Mouse (Mus musculus) C2C12 (cell line): ENCODE results near the gene Gm20604.

Experiments
- CEBPB ChIP-seq: IDR thresholded peaks from one replicate; pipeline ENCODE4 v1.6.1; 2011; ENCODE audit warnings: low read depth, mild to moderate bottlenecking, control low read depth, moderate library complexity
- CTCF ChIP-seq: IDR thresholded peaks from one replicate; pipeline ENCODE4 v1.5.1; 2011; ENCODE audit not compliant: control insufficient read depth, insufficient read depth, insufficient read length
- FOSL1 ChIP-seq: IDR thresholded peaks from one replicate; pipeline ENCODE4 v1.8.0; 2011; ENCODE audit warnings: mild to moderate bottlenecking, low read length; ENCODE audit not compliant: poor library complexity, insufficient read depth, severe bottlenecking
- MAX ChIP-seq: IDR thresholded peaks from one replicate; pipeline ENCODE4 v1.6.1; 2011; ENCODE audit warnings: mild to moderate bottlenecking, control low read depth
- MYOD1 ChIP-seq: IDR thresholded peaks from one replicate; pipeline ENCODE4 v1.6.1; 2011; ENCODE audit warnings: low read depth; ENCODE audit not compliant: control insufficient read depth, insufficient read length
- MYOG ChIP-seq: IDR thresholded peaks from one replicate; pipeline ENCODE4 v1.6.1; 2011; ENCODE audit not compliant: control insufficient read depth, insufficient read length; ENCODE audit errors: extremely low read depth
- USF1 ChIP-seq: IDR thresholded peaks from one replicate; pipeline ENCODE4 v1.6.1; 2011; ENCODE audit warnings: low read depth, mild to moderate bottlenecking, control low read depth, moderate library complexity

- TF ChIP-seq CEBPB (no peak), CTCF (no peak), USF1 (no peak), MAX (no peak), MYOG (no peak), MYOD1 (no peak), FOSL1 (no peak)
These were observed 53.8 kb downstream of the Gm20604 start, which contains the start of gene Itpk1 for GRCm38 (mm10) chr12:102704457-102705198.
